Mouse (Mus musculus) hindbrain, embryonic 14.5 days (tissue): ENCODE measurements at regions not wholly inside any gene's neighbourhood (a gene's known extent, or its start where the extent isn't known, plus 50 kb on each side); places are given as distances from the start of the nearest gene placed in this dataset.

ENCODE experiments used
- ATAC-seq: fragments of 200-750 bp; cut with Nextera tagmentation; 2 replicates; pipeline ENCODE4 v1.8.0; 2017; ENCODE audit warnings: moderate number of reproducible peaks, mild to moderate bottlenecking, moderate TSS enrichment, moderate library complexity; ENCODE audit not compliant: low FRiP score
- DNase-seq: peaks from one replicate; pipeline ENCODE4 v3.0.0-alpha.2; 2015; ENCODE audit warnings: low spot score
- H3K27ac ChIP-seq: fragments of 300-500 bp; sonication (generic); 2 replicates; pipeline ENCODE4 v1.5.1; 2014; ENCODE audit warnings: mild to moderate bottlenecking, moderate library complexity
- H3K27me3 ChIP-seq: fragments of 300-500 bp; sonication (generic); 2 replicates; pipeline ENCODE4 v1.6.1; 2014; ENCODE audit warnings: mild to moderate bottlenecking, low read length, mixed read lengths; ENCODE audit not compliant: control insufficient read depth, insufficient read depth
- H3K36me3 ChIP-seq: fragments of 300-500 bp; sonication (generic); replicated peaks from 2 replicates; pipeline ENCODE4 v1.6.1; 2014; ENCODE audit not compliant: control insufficient read depth, insufficient read depth
- H3K4me1 ChIP-seq: fragments of 300-500 bp; sonication (generic); replicated peaks from 2 replicates; pipeline ENCODE4 v1.6.1; 2014; ENCODE audit warnings: antibody characterized with exemption, low read length, mixed read lengths; ENCODE audit not compliant: control insufficient read depth, insufficient read depth
- H3K4me2 ChIP-seq: fragments of 300-500 bp; sonication (generic); replicated peaks from 2 replicates; pipeline ENCODE4 v1.6.1; 2014; ENCODE audit warnings: mild to moderate bottlenecking, moderate library complexity
- H3K4me3 ChIP-seq: fragments of 300-500 bp; sonication (generic); replicated peaks from 2 replicates; pipeline ENCODE4 v1.5.1; 2014; ENCODE audit warnings: mild to moderate bottlenecking, low read length
- H3K9ac ChIP-seq: fragments of 300-500 bp; sonication (generic); 2 replicates; pipeline ENCODE4 v1.6.1; 2014
- H3K9me3 ChIP-seq: fragments of 300-500 bp; sonication (generic); 2 replicates; pipeline ENCODE4 v1.6.1; 2016; ENCODE audit warnings: low read length; ENCODE audit not compliant: control insufficient read depth
- WGBS: fragments of 180-500 bp; shearing (Covaris S2); extraction: QIAGEN DNeasy Blood & Tissue Kit; methylation state at CpG from one replicate; pipeline ENCODE4 v1.1.7; 2014; 5-methylcytosine and 5-hydroxymethylcytosine counted together

DNA sequence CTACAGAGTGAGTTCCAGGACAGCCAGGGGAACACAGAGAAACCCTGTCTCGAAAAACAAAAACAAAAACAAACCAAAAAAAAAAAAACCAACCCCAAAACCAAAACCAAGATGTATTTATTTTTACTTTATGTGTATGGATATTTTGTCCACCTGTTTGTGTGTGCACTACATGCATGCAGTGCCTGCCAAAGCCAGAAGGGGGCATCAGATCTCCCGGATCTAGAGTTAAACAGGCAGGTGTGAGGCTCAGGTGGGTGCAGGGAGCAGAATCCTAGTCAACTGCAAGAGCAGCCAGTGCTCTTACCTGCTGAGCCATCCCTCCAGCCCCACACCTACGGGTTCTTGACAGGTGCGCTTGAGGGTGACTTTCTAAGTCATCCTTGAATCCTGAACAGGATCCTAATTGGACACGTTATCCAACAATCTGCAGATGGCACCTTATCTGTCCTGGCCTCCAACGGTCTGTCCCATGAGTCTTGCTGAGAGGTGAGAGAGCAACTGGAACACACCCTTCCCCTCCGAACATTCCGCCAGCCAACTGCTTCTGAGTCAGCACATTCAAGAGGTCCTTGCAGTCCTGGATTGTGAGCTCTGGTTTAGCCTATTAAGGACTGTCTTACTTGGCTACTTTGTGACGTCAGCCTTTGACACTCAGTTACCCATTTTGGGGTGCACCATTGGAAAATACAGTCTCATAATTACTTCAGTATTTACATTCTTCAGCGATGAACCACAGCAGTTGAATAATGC lies 95.4 kb upstream of the Slc38a4 start:
- Histone ChIP-seq H3K27me3 (no peaks in the 10 kb centered on the region), H3K9me3 (no peaks in the 10 kb centered on the region), H3K36me3 (no peaks in the 10 kb centered on the region), H3K9ac (no peak overlapping the region), H3K4me2 (peak overlapping the region; percentile 31; the same call in 1 of the 2 replicates), H3K4me3 (no peak overlapping the region), H3K4me1 (peaks cover 7% of the 10 kb centered on the region; the same call in 1 of the 2 replicates), H3K27ac (peak overlapping the region; percentile 83)
- ATAC-seq = no peak
- WGBS = 77% methylated on average over 10 of the region's 10 CpGs
- no peak for DNase-seq

GRCm38 (mm10) chr15:97141958-97142357 lies 86.2 kb upstream of the Slc38a4 start:
- Histone ChIP-seq H3K4me3 (no peak overlapping the region), H3K36me3 (no peaks in the 10 kb centered on the region), H3K9me3 (0 out of 2 replicates have a peak, but pooled peaks cover 4% of the 10 kb centered on the region), H3K27me3 (no peaks in the 10 kb centered on the region), H3K27ac (no peak overlapping the region), H3K4me1 (no peaks in the 10 kb centered on the region), H3K4me2 (no peak overlapping the region), H3K9ac (no peak overlapping the region)
- ATAC-seq (no peak), DNase-seq (no peak)
- WGBS = 84% methylated on average over 2 of the region's 2 CpGs

DNA sequence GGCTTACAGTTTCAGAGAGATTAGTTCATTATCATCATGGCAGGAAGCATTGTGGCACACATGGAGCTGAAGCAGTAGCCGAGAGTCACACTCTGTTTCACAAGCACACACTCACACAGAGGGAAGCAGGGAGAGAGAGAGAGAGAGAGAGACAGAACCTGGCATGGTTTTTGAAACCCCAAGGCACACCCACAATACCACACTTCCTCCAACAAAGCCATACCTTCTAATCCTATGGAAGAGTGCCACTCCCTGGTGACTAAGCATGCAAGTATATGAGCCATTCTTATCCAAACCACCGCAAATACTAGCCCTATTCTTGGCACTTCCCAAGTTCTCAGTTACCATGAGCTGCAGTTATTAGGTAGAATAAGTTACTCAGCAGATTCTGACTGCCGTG lies 82.5 kb upstream of the Slc38a4 start:
- Histone ChIP-seq H3K4me1 (no peaks in the 10 kb centered on the region), H3K36me3 (no peaks in the 10 kb centered on the region), H3K9ac (no peak overlapping the region), H3K9me3 (0 out of 2 replicates have a peak, but pooled peaks cover 4% of the 10 kb centered on the region), H3K27ac (no peak overlapping the region), H3K4me2 (no peak overlapping the region), H3K4me3 (no peak overlapping the region), H3K27me3 (no peaks in the 10 kb centered on the region)
- no peak for DNase-seq
- WGBS = 79% methylated on average over 3 of the region's 3 CpGs
- ATAC-seq = no peak

DNA sequence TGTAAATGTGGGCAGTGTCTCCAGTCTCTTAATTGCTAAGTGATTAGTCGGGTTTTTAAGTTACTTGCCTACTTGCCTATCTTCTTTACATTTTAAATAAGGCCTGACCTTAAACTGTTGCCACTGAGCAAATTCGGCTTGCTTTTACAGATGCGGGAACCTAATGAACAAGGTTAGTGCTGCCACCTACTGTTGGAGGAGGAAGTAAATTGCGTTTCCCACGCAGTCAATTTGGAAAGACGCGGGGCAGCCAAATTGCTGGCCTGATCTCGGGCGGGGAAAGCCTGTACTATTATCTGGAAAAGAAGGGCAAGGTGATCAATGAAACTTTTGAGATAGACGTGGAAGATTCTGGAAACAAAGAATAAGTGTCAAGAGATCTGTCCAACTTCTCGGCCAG lies 79.5 kb upstream of the Slc38a4 start:
- Histone ChIP-seq H3K4me3 (no peak overlapping the region), H3K4me1 (no peaks in the 10 kb centered on the region), H3K4me2 (no peak overlapping the region), H3K27ac (no peak overlapping the region), H3K9me3 (0 out of 2 replicates have a peak, but pooled peaks cover 4% of the 10 kb centered on the region), H3K9ac (no peak overlapping the region), H3K36me3 (no peaks in the 10 kb centered on the region), H3K27me3 (no peaks in the 10 kb centered on the region)
- DNase-seq (peak; percentile 80), ATAC-seq (no peak)
- 12% methylated on average over 11 of the region's 11 CpGs for WGBS

- no peak overlapping the region for H3K9ac ChIP-seq
- H3K9me3 ChIP-seq = no peaks in the 10 kb centered on the region
- DNase-seq = no peak
- no peak overlapping the region for H3K27ac ChIP-seq
- no peak overlapping the region for H3K4me3 ChIP-seq
- no peaks in the 10 kb centered on the region for H3K4me1 ChIP-seq
- 93% methylated on average over 8 of the region's 8 CpGs for WGBS
- no peak for ATAC-seq
- H3K27me3 ChIP-seq = no peaks in the 10 kb centered on the region
- no peak overlapping the region for H3K4me2 ChIP-seq
- H3K36me3 ChIP-seq = no peaks in the 10 kb centered on the region
These were observed 72.0 kb upstream of the Slc38a4 start for GRCm38 (mm10) chr15:97127771-97128170.

DNA sequence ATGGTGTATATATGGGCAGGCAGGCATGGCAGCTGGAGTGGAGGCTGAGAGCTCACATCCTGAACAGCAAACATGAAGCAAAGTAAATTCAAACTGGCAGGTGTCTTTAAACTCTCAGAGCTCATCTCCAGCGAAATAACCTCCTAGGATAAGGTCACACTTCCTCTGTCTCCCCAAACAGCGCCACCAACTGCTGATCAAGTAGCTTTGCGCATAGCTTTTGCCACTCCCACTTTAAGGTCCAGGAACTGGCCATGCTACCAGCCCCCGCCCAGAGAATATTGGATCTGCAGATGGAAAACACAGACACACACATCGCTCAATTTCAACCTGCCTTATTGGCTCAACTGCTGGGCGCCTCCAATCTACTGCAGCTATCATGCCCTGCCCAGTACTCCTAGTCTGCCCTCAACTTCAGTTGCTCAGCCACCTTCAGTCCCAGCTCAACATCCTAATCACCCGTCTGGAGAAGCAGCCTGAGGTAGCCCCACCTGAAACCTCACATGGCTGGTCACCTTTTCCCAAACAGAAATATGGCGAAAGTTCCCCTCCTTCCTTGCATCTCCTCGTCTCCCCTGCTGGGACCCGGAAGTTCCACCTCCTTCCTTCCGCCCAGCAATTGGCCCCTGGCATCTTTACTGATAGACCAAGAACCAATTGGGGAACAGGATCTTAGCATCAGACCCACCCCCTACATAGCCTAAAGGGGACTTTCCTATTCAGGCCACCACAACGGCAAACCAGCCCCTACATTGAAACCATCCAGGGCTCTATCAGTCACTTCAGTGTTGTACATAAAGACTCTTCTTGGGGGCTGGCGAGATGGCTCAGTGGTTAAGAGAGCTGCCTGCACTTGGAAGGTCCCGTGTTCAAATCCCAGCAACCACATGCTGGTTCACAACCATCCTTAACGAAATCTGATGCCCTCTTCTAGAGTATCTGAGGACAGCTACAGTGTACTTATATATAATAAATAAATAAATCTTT lies 70.4 kb upstream of the Slc38a4 start:
- H3K27ac ChIP-seq = no peak overlapping the region
- 87% methylated on average over 15 of the region's 15 CpGs for WGBS
- no peak overlapping the region for H3K4me2 ChIP-seq
- H3K4me1 ChIP-seq = no peaks in the 10 kb centered on the region
- H3K36me3 ChIP-seq = no peaks in the 10 kb centered on the region
- ATAC-seq (no peak), DNase-seq (no peak)
- no peak overlapping the region for H3K9ac ChIP-seq
- no peaks in the 10 kb centered on the region for H3K9me3 ChIP-seq
- H3K4me3 ChIP-seq = no peak overlapping the region
- H3K27me3 ChIP-seq = no peaks in the 10 kb centered on the region

DNA sequence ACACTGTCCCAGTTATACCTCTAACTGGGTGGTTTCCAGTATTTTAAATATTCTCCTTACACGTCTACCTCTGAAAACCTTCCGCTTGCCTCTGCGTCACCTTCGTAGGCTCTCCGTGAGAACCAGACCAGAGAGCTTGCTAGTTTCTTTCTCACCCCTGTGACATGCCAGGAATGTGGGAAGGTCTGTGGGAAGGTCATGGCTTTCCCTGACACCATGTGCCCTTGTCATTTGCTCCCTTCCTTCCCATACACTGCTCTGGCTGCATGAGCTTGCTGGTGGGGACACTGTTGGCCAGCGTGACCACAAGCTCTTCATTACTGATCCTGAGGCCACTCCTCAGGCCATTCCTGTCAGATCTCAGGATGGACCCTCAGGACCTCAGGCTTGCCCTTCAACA lies 66.5 kb upstream of the Slc38a4 start:
- Histone ChIP-seq H3K9me3 (no peaks in the 10 kb centered on the region), H3K27ac (no peak overlapping the region), H3K27me3 (no peaks in the 10 kb centered on the region), H3K9ac (no peak overlapping the region), H3K4me2 (no peak overlapping the region), H3K4me3 (no peak overlapping the region), H3K4me1 (no peaks in the 10 kb centered on the region), H3K36me3 (no peaks in the 10 kb centered on the region)
- WGBS = 91% methylated on average over 6 of the region's 6 CpGs
- ATAC-seq (no peak), DNase-seq (no peak)

DNA sequence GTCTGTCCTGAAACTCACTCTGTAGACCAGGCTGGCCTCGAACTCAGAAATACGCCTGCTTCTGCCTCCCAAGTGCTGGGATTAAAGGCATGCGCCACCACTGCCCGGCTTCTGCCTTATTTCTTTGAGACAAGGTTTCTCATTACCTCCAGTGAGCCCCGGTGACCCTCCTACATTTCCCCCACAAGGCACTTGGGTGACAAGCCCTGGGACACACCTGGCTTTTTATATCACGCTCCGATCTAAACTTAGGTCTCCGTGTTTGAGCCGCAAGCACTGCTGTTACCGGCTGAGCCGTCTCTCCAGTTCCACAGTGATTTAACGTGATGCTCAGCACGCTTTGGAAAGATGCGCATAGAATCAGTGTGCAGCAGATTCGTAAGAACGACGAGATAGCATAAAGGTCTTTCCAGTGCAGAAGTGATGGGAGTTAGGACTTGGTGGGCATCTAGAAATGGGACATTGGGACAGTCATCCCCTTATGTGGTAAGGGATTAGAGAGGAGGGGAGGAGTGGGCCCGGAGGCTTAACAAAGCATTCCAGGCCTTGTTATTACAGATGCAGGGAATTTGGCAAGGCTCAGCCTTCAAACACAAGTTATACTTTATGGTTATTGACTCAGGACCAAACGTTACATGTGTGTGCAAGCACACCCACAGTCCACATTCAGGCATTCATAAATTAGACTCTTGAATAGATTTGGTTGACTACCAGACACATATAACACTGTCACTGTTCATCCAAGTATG lies 56.9 kb upstream of the Slc38a4 start:
- 89% methylated on average over 19 of the region's 19 CpGs for WGBS
- H3K4me1 ChIP-seq = no peaks in the 10 kb centered on the region
- H3K27ac ChIP-seq = no peak overlapping the region
- no peak overlapping the region for H3K9ac ChIP-seq
- no peaks in the 10 kb centered on the region for H3K27me3 ChIP-seq
- no peak overlapping the region for H3K4me3 ChIP-seq
- DNase-seq (no peak), ATAC-seq (no peak)
- H3K36me3 ChIP-seq = no peaks in the 10 kb centered on the region
- H3K4me2 ChIP-seq = no peak overlapping the region
- H3K9me3 ChIP-seq = no peaks in the 10 kb centered on the region
